Mouse (Mus musculus): ENCODE results near the gene Sod3. TPM values are rescaled to one million over a fixed set of nuclear protein-coding genes. Genes with fewer than 3 reads are reported as not detected.

Gene Sod3
- 11.7 and 14.0 TPM in 2 replicates for polyA plus RNA-seq (2012; rRNA removed)

DNA sequence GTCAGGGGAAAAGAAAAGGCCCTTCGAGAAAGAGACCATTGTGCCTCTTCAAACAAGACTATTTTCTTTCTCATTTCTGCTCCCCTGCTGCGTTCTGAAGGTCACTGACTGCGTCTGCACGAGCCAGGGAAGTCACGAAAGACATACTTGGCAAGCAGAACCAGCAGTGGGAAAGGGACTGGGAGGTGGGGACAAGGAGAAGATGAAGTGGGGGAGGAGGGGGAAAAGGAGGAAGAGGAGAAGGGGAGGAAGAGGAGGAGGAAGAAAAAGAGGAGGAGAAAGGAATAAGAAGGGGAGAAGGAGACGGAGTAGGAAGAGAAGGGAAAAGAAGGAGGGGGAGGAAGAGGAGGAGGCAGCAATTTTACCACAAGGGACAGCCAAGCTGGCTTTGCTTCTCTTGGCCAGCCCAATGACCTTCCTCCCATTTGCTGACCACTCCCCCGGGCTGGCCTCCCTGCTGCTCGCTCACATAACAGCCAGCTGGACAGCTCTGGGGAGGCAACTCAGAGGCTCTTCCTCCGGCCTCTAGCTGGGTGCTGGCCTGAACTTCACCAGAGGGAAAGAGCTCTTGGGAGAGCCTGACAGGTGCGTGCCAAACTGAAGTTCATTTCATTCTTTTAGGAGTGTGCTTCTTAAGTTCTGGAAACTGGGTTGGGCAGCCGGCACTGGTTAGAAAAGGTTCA is at the start of gene Sod3:
Sod3 (plus strand) TSS at position 324 of the 683 bp plus-strand sequence.
- 15% methylated on average over 11 of the region's 11 CpGs for WGBS
- Histone ChIP-seq H3K4me3 (replicated peaks; ENCODE audit: insufficient read depth, low read depth, low read length) (no peak within 1 kb of the TSS), H3K27ac (ENCODE audit: insufficient read depth, low read length) (no peak within 1 kb of the TSS)

GRCm38 (mm10) chr5:52316926-52317325 is 46.7 kb upstream of the Sod3 start:
- Histone ChIP-seq H3K27ac (ENCODE audit: insufficient read depth, low read length) (no peak overlapping the region), H3K4me1 (ENCODE audit: control insufficient read depth, insufficient read depth, low read length) (no peaks in the 10 kb centered on the region), H3K27me3 (ENCODE audit: control insufficient read depth, insufficient read depth, low read length) (no peaks in the 10 kb centered on the region), H3K4me3 (replicated peaks; ENCODE audit: insufficient read depth, low read depth, low read length) (no peak overlapping the region)
- WGBS, result 85% methylated on average over 7 of the region's 7 CpGs
- no peak for DNase-seq
- TF ChIP-seq POLR2A (IDR thresholded peaks at IDR 0.05; ENCODE audit: borderline replicate concordance, insufficient read depth, low read length), result no peak
- no peak for TF ChIP-seq CTCF (IDR thresholded peaks at IDR 0.05; ENCODE audit: borderline replicate concordance, insufficient read depth, low read depth, low read length)

More for the DNA sequence above, at the start of gene Sod3:
- peaks cover 4% of the 10 kb centered on the region for H3K4me1 ChIP-seq (ENCODE audit: control insufficient read depth, insufficient read depth, low read length)
- peak; percentile 18 to 42 for DNase-seq
- H3K27me3 ChIP-seq (ENCODE audit: control insufficient read depth, insufficient read depth, low read length), result no peaks in the 10 kb centered on the region
- no peak for TF ChIP-seq CTCF (IDR thresholded peaks at IDR 0.05; ENCODE audit: borderline replicate concordance, insufficient read depth, low read depth, low read length)
- no peak for TF ChIP-seq POLR2A (IDR thresholded peaks at IDR 0.05; ENCODE audit: borderline replicate concordance, insufficient read depth, low read length)

DNA sequence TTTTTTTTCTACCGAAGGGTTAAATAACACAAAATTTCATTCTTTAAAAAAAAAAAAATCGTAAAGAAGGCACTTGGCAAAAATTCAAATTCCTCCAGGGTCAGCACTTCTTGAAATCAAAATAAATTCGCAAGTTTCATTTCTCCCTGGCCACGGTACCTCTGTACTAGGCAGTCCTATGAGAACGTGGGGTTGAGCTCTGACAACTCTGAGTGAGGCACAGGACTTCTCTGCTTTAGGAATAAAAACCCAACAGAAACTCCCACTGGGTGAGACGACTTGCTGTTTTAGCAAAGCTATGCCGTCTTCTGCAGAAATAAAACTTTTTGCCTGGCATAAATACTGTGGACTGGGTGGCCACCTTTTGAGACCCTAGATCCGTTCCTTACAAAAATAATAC is 44.1 kb upstream of the Sod3 start:
- no peaks in the 10 kb centered on the region for H3K4me1 ChIP-seq (ENCODE audit: control insufficient read depth, insufficient read depth, low read length)

DNA sequence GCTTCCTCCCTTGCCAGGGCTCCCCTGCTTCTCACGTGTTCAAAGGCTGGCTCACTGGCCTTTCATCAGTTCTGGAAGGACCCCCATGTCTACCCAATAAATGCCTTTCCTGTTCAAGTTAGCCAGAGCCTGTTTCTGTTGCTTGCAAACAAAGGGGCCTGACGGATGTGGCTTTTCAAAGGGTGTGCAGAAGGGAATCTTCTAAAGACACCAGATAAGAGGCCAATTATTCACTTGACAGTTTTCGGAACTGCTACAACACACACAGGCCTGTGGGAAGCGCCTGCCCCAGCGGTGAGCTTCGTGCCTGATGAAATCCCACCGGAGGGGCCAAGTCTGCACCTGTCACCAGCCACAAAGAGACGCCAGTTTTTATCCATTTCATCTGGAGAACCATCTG is 31.5 kb upstream of the Sod3 start:
- H3K4me3 ChIP-seq (replicated peaks; ENCODE audit: insufficient read depth, low read depth, low read length), result no peak overlapping the region
- H3K27ac ChIP-seq (ENCODE audit: insufficient read depth, low read length), result no peak overlapping the region
- DNase-seq, result no peak
- no peaks in the 10 kb centered on the region for H3K4me1 ChIP-seq (ENCODE audit: control insufficient read depth, insufficient read depth, low read length)
- TF ChIP-seq CTCF (IDR thresholded peaks at IDR 0.05; ENCODE audit: borderline replicate concordance, insufficient read depth, low read depth, low read length), result no peak
- no peak for TF ChIP-seq POLR2A (IDR thresholded peaks at IDR 0.05; ENCODE audit: borderline replicate concordance, insufficient read depth, low read length)
- no peaks in the 10 kb centered on the region for H3K27me3 ChIP-seq (ENCODE audit: control insufficient read depth, insufficient read depth, low read length)
- 17% methylated on average over 8 of the region's 8 CpGs for WGBS

More for the DNA sequence above, 44.1 kb upstream of the Sod3 start:
- WGBS, result 48% methylated on average over 8 of the region's 8 CpGs
- TF ChIP-seq CTCF (IDR thresholded peaks at IDR 0.05; ENCODE audit: borderline replicate concordance, insufficient read depth, low read depth, low read length) (no peak), POLR2A (IDR thresholded peaks at IDR 0.05; ENCODE audit: borderline replicate concordance, insufficient read depth, low read length) (no peak)
- Histone ChIP-seq H3K27me3 (ENCODE audit: control insufficient read depth, insufficient read depth, low read length) (no peaks in the 10 kb centered on the region), H3K4me3 (replicated peaks; ENCODE audit: insufficient read depth, low read depth, low read length) (no peak overlapping the region), H3K27ac (ENCODE audit: insufficient read depth, low read length) (no peak overlapping the region)
- no peak for DNase-seq

- DNase-seq, result no peak
- WGBS, result 64% methylated on average over 3 of the region's 3 CpGs
- no peaks in the 10 kb centered on the region for H3K27me3 ChIP-seq (ENCODE audit: control insufficient read depth, insufficient read depth, low read length)
- no peak overlapping the region for H3K4me3 ChIP-seq (replicated peaks; ENCODE audit: insufficient read depth, low read depth, low read length)
- H3K27ac ChIP-seq (ENCODE audit: insufficient read depth, low read length), result no peak overlapping the region
- TF ChIP-seq CTCF (IDR thresholded peaks at IDR 0.05; ENCODE audit: borderline replicate concordance, insufficient read depth, low read depth, low read length), result no peak
- no peak for TF ChIP-seq POLR2A (IDR thresholded peaks at IDR 0.05; ENCODE audit: borderline replicate concordance, insufficient read depth, low read length)
- H3K4me1 ChIP-seq (ENCODE audit: control insufficient read depth, insufficient read depth, low read length), result no peaks in the 10 kb centered on the region
Measured at GRCm38 (mm10) chr5:52335590-52335989, 28.0 kb upstream of the Sod3 start.

DNA sequence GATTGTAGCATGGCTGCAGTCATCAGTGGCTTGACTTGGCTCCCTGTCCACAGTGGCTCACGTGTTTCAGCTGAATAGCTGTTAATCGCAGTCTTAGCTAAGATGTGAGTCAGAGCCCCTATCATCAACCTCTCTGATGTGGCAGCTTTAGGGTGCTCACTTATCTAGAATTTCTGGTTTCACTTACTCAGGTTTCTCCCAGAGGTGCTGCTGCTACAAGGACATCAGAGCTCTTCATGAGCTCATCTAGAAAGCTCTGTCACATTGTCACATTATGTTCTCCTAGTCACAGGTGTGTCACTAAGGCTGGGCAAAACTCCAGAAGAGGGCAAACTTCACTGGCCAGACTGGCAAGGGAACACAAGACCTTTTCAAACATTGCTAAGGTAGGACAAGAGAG is 24.5 kb upstream of the Sod3 start:
- TF ChIP-seq CTCF (IDR thresholded peaks at IDR 0.05; ENCODE audit: borderline replicate concordance, insufficient read depth, low read depth, low read length) (no peak), POLR2A (IDR thresholded peaks at IDR 0.05; ENCODE audit: borderline replicate concordance, insufficient read depth, low read length) (no peak)
- Histone ChIP-seq H3K27me3 (ENCODE audit: control insufficient read depth, insufficient read depth, low read length) (no peaks in the 10 kb centered on the region), H3K27ac (ENCODE audit: insufficient read depth, low read length) (no peak overlapping the region), H3K4me3 (replicated peaks; ENCODE audit: insufficient read depth, low read depth, low read length) (no peak overlapping the region), H3K4me1 (ENCODE audit: control insufficient read depth, insufficient read depth, low read length) (no peaks in the 10 kb centered on the region)
- DNase-seq, result no peak
- 85% methylated on average over 2 of the region's 2 CpGs for WGBS

DNA sequence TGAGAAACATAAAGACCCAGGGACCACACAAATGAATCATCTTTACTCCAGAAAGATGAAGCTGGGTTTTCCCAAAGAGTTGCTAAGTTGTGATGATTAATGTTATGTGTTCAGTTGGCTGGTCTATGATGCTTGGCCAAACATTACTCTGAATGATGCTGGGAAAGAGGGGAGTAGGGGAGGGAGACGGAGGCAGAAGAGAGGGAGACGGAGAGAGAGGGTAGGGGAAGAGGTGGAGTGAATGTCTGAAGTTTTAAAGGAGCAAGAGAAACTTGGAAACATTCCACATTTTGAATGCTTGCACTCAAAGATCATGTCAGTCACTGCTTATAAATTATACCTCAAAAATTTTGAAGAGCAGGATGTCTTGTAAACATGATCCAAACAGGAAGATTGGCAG is 16.7 kb upstream of the Sod3 start:
- H3K27me3 ChIP-seq (ENCODE audit: control insufficient read depth, insufficient read depth, low read length), result no peaks in the 10 kb centered on the region
- no peak overlapping the region for H3K27ac ChIP-seq (ENCODE audit: insufficient read depth, low read length)
- H3K4me1 ChIP-seq (ENCODE audit: control insufficient read depth, insufficient read depth, low read length), result no peaks in the 10 kb centered on the region
- no peak for TF ChIP-seq CTCF (IDR thresholded peaks at IDR 0.05; ENCODE audit: borderline replicate concordance, insufficient read depth, low read depth, low read length)
- no peak for TF ChIP-seq POLR2A (IDR thresholded peaks at IDR 0.05; ENCODE audit: borderline replicate concordance, insufficient read depth, low read length)
- no peak for DNase-seq
- H3K4me3 ChIP-seq (replicated peaks; ENCODE audit: insufficient read depth, low read depth, low read length), result no peak overlapping the region
- WGBS, result 57% methylated on average over 2 of the region's 2 CpGs

DNA sequence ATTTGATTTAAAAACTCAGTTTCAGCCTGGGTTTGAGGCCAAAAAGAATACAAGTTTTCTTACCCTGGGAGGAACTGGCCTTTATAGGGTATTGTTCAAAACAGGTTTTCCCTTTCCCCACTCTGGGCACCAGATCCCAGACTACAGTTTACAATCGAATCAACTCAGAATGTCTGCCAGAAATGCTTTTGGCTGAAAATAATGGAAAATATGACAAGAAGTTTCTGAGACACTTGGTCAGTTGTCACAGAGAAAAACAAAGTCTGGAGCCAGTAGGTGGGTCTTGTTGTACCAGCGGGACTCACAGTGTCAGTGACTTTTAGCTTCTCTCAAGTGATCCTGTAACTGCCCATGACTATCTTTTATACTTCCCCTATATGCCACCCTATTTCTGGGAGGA is 13.1 kb upstream of the Sod3 start:
- H3K4me3 ChIP-seq (replicated peaks; ENCODE audit: insufficient read depth, low read depth, low read length), result no peak overlapping the region
- H3K27ac ChIP-seq (ENCODE audit: insufficient read depth, low read length), result no peak overlapping the region
- no peaks in the 10 kb centered on the region for H3K4me1 ChIP-seq (ENCODE audit: control insufficient read depth, insufficient read depth, low read length)
- no peak for DNase-seq
- TF ChIP-seq CTCF (IDR thresholded peaks at IDR 0.05; ENCODE audit: borderline replicate concordance, insufficient read depth, low read depth, low read length) (no peak), POLR2A (IDR thresholded peaks at IDR 0.05; ENCODE audit: borderline replicate concordance, insufficient read depth, low read length) (no peak)
- WGBS, result 51% methylated on average over 2 of the region's 2 CpGs
- H3K27me3 ChIP-seq (ENCODE audit: control insufficient read depth, insufficient read depth, low read length), result no peaks in the 10 kb centered on the region

Data from cerebellum, adult 2 months (tissue).